Mouse (Mus musculus): ENCODE measurements around the gene Rbfox1. TPM values are rescaled to one million over a fixed set of nuclear protein-coding genes. Genes with fewer than 3 reads are reported as not detected.

Rbfox1 gene
- total and polyA plus RNA-seq, 3 experiments = not detected

DNA sequence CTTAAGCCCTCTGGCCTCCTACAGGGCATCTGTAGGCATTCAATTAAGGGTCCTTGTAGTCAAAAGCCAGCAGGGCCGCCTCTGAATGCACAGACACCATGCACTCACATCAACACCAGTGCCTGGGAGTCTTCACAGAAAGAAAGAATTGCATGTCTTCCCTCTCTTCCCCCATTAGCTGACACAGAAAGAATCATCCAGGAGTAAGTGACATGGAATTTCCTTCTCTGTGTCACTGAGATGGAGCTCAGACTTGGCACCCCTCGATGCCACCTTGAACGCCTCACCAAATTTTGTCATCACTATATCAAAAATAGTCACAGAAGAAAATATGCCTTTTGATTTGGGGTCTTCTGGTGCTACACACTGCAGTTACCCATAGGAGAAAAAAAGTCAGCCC lies 1151.4 kb downstream of the Rbfox1 start:
- H3K4me3 ChIP-seq (ENCODE audit: control insufficient read depth in 1 of 2, insufficient read depth in 1 of 2, low read depth in 2 of 2, low read length in 2 of 2) = no peak overlapping the region
- H3K27ac ChIP-seq (ENCODE audit: control insufficient read depth, low read depth, low read length) = no peak overlapping the region
- no peaks in the 10 kb centered on the region for H3K36me3 ChIP-seq (ENCODE audit: control insufficient read depth in 1 of 2, insufficient read depth in 2 of 2, low read length in 2 of 2)
- H3K79me2 ChIP-seq (ENCODE audit: control insufficient read depth, insufficient read depth, low read length, poor library complexity) = no peaks in the 10 kb centered on the region
- H3K27me3 ChIP-seq (ENCODE audit: control insufficient read depth in 1 of 2, insufficient read depth in 2 of 2, low read length in 2 of 2) = no peaks in the 10 kb centered on the region
- H3K4me1 ChIP-seq (ENCODE audit: control insufficient read depth in 1 of 2, insufficient read depth in 2 of 2, low read length in 2 of 2) = no peaks in the 10 kb centered on the region
- no peaks in the 10 kb centered on the region for H3K9me3 ChIP-seq (replicated peaks; ENCODE audit: insufficient read depth, low read length)
- H3K9ac ChIP-seq (ENCODE audit: control insufficient read depth, low read depth, low read length, poor library complexity, severe bottlenecking) = no peak overlapping the region
- no peak for DNase-seq (ENCODE audit: low read depth, low spot score)
- TF ChIP-seq CTCF (IDR thresholded peaks at IDR 0.05 in 2 of 3, conservative IDR thresholded peaks at IDR 0.05 in 1 of 3; ENCODE audit: control insufficient read depth in 1 of 3, insufficient read depth in 1 of 3, low read depth in 2 of 3, low read length in 3 of 3, poor library complexity in 1 of 3, severe bottlenecking in 1 of 3) = no peak

DNA sequence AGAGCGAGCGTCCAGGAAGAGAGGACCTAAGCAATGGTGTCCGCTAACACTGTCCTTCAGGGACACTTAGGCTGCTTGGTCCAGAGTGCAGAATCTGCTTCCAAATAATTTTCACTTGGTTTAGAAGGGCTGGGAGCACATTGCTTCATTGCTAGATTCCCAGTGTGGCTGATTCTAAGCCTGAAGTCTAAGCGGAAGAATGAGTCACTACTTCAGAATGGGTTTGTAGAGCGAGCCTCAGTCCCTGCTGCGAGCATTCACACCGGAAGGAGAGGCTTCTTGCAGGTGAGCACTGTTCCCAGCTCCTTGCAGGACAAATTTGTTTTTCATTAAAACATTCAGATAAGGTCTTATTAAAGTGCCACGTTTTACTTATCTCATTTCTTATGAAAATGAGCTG lies 1151.8 kb downstream of the Rbfox1 start:
- Histone ChIP-seq H3K27me3 (ENCODE audit: control insufficient read depth in 1 of 2, insufficient read depth in 2 of 2, low read length in 2 of 2) (no peaks in the 10 kb centered on the region), H3K27ac (ENCODE audit: control insufficient read depth, low read depth, low read length) (no peak overlapping the region), H3K79me2 (ENCODE audit: control insufficient read depth, insufficient read depth, low read length, poor library complexity) (no peaks in the 10 kb centered on the region), H3K36me3 (ENCODE audit: control insufficient read depth in 1 of 2, insufficient read depth in 2 of 2, low read length in 2 of 2) (no peaks in the 10 kb centered on the region), H3K9ac (ENCODE audit: control insufficient read depth, low read depth, low read length, poor library complexity, severe bottlenecking) (no peak overlapping the region), H3K4me1 (ENCODE audit: control insufficient read depth in 1 of 2, insufficient read depth in 2 of 2, low read length in 2 of 2) (no peaks in the 10 kb centered on the region), H3K4me3 (ENCODE audit: control insufficient read depth in 1 of 2, insufficient read depth in 1 of 2, low read depth in 2 of 2, low read length in 2 of 2) (no peak overlapping the region), H3K9me3 (replicated peaks; ENCODE audit: insufficient read depth, low read length) (no peaks in the 10 kb centered on the region)
- TF ChIP-seq NELFE (IDR thresholded peaks at IDR 0.05; ENCODE audit: low read depth, low read length) (no peak), UBTF (IDR thresholded peaks at IDR 0.05; ENCODE audit: borderline replicate concordance, insufficient read depth, low read depth, low read length) (no peak), RAD21 (IDR thresholded peaks at IDR 0.05; ENCODE audit: low read depth, low read length) (no peak), ZNF384 (IDR thresholded peaks at IDR 0.05; ENCODE audit: low read depth, low read length) (no peak), HCFC1 (IDR thresholded peaks at IDR 0.05; ENCODE audit: low read depth, low read length) (no peak), MYB (IDR thresholded peaks at IDR 0.05; ENCODE audit: low read depth, low read length) (no peak), CTCF (IDR thresholded peaks at IDR 0.05 in 2 of 3, conservative IDR thresholded peaks at IDR 0.05 in 1 of 3; ENCODE audit: control insufficient read depth in 1 of 3, insufficient read depth in 1 of 3, low read depth in 2 of 3, low read length in 3 of 3, poor library complexity in 1 of 3, severe bottlenecking in 1 of 3) (no peak), BHLHE40 (IDR thresholded peaks at IDR 0.05; ENCODE audit: borderline replicate concordance, low read depth, low read length) (no peak), JUND (IDR thresholded peaks at IDR 0.05; ENCODE audit: low read depth, low read length) (no peak), MEF2A (IDR thresholded peaks at IDR 0.05; ENCODE audit: extremely low read depth, insufficient replicate concordance, low read depth, low read length, poor library complexity, severe bottlenecking) (no peak), POLR2AphosphoS2 (IDR thresholded peaks at IDR 0.05; ENCODE audit: low read length) (no peak), RCOR1 (IDR thresholded peaks at IDR 0.05; ENCODE audit: low read depth, low read length) (no peak), ELF1 (IDR thresholded peaks at IDR 0.05; ENCODE audit: low read depth, low read length) (no peak), ZC3H11A (IDR thresholded peaks at IDR 0.05; ENCODE audit: low read depth, low read length) (no peak), E2F4 (IDR thresholded peaks at IDR 0.05; ENCODE audit: borderline replicate concordance, low read depth, low read length) (no peak), GABPA (IDR thresholded peaks at IDR 0.05; ENCODE audit: low read depth, low read length) (no peak)
- no peak for DNase-seq (ENCODE audit: low read depth, low spot score)
